Mouse (Mus musculus) T-helper 2 cell (primary cell): Measurements from ENCODE around the gene Xrra1.
"Not testable (repeated sequence)": the region's sequence is repeated elsewhere in the genome, so short reads cannot be mapped to it uniquely, and the experiment has no call there.

ENCODE experiments used
- in situ Hi-C: fragments of 300-600 bp; cut with MboI, MseI; formaldehyde crosslinking; loops from one replicate; pipeline ENCODE4 v1.15.1; 2025; ENCODE audit warnings: high pct_unique_total_duplicates

Xrra1 gene

DNA sequence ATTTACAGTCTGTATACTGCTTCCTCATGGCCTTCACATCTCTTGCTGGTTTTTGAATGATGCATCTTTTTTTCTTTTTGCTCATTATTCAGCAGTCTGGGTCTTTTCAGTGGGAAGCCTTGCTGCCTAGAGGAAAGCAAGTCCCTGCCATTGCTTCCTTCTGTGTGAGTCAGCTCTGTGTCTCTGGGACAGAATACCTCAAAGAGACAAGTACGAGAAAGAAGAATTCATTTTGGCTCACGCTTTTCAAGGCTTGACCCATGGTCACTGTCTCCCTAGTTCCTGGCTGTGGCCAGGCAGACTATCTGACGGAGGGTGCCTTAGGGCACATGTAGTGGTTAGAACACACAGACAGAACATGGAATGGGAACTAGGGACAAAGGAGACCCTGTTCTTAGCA, 35.1 kb downstream of the Xrra1 start:
- in situ Hi-C loops: no loop called here

GRCm38 (mm10) chr7:99894478-99894877, 35.6 kb downstream of the Xrra1 start:
- in situ Hi-C loops: no loop called here

GRCm38 (mm10) chr7:99896905-99897304, 38.0 kb downstream of the Xrra1 start:
- in situ Hi-C loops: no loop called here

GRCm38 (mm10) chr7:99902208-99902607, 43.3 kb downstream of the Xrra1 start:
- in situ Hi-C loops: no loop called here

GRCm38 (mm10) chr7:99902918-99903665, 44.2 kb downstream of the Xrra1 start:
- in situ Hi-C loops: no loop called here

GRCm38 (mm10) chr7:99904421-99905005, 45.6 kb downstream of the Xrra1 start:
- in situ Hi-C loops: no loop called here

GRCm38 (mm10) chr7:99906346-99906745, 47.4 kb downstream of the Xrra1 start:
- in situ Hi-C loops: no loop called here

DNA sequence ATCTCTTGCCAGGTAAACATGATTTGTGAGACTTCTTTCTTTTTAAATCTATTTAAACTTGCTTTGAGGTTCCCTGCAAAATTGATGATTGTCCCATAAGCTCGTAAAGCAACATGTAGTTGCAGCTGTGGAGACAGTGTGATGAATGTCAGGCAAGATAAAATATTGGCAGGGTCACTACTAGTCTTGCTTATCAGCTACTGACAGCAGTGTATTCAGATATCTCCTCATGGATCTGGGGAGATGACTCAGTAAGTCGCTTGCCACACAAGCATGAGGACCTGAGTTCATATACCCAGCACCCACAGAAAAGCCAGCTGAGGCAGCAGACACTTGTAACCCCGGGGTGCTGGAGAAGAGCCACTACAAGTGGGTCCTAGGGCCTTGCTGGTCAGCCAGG, 48.5 kb downstream of the Xrra1 start:
- in situ Hi-C loops: no loop called here

DNA sequence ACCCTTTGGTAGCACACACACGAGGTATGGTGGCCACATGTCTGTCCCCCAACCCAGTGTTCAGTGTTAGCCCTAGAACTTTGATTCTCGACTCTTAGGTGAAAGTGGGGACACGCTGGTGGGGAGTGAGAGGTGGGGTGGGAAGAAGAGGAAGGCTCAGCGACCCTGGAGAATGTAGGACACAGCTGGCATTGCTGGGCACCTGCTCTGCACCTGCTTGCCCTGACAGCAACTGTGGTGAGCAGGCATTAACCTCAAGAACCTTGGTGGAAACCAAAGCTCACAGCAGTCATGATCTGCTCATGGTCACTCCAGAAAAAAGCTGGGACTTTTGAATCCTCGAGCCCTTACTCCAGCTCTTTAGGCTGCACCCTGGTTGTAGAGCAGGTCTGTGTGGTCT, 52.1 kb downstream of the Xrra1 start:
- in situ Hi-C loops: no loop called here

- in situ Hi-C loops: no loop called here
These were observed 55.4 kb downstream of the Xrra1 start for GRCm38 (mm10) chr7:99914316-99914715.

GRCm38 (mm10) chr7:99915511-99915910, 56.6 kb downstream of the Xrra1 start:
- in situ Hi-C loops: no loop called here

DNA sequence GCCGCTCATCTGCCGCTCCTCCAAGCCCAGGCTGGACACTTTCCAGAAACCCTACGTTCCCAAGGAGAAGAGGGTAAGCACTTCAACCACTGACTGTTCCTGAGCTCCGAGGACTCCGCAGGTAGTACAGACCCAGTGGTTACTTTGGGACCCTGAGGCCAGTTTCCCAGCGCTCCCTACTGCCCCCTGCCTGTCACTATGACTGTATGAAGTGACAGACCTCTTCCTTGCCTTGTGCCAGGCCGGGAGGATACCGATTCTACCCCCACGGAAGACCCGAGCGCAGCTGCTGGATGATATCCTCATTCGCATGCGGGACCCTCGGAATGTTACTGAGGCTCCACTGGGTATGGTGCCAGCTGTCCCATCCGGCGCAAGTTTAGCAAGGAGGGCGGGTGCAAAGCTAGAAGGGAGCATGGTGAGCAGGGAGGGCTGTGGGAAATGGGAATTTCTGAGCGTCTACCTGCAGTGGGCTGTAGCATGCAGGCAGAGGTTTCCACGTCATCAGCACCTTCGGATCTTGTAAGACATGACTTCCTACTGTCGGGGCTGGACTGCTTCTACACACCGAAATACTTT, 57.9 kb downstream of the Xrra1 start:
- in situ Hi-C loops: no loop called here

- in situ Hi-C loops: no loop called here
These were observed 58.5 kb downstream of the Xrra1 start for GRCm38 (mm10) chr7:99917320-99917844.

- in situ Hi-C loops: no loop called here
These were observed 60.2 kb downstream of the Xrra1 start for GRCm38 (mm10) chr7:99919164-99919563.

- in situ Hi-C loops: no loop called here
These were observed 61.1 kb downstream of the Xrra1 start for GRCm38 (mm10) chr7:99919971-99920370.

- in situ Hi-C loops: no loop called here
These were observed 61.5 kb downstream of the Xrra1 start for GRCm38 (mm10) chr7:99920416-99920815.

- in situ Hi-C loops: no loop called here
These were observed 68.2 kb downstream of the Xrra1 start for GRCm38 (mm10) chr7:99926916-99927714.

DNA sequence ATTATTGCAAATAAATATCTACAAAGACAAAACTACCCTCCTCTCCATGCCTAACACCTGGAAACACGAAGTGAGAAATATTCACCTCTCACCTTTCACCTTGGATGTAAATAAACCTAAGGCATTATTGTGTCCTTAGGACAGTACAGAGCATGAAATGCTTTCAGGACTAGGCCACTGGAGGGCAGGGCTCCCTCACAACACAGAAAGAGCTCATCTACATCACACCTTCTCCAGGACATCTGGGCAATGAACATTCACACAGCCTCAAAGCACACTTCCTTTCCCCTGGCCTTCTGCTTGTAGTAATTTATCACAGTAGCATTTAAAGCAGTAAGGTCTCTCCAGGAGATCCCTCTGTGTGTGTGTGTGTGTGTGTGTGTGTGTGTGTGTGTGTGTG, 76.8 kb downstream of the Xrra1 start:
- in situ Hi-C loops: no loop called here

DNA sequence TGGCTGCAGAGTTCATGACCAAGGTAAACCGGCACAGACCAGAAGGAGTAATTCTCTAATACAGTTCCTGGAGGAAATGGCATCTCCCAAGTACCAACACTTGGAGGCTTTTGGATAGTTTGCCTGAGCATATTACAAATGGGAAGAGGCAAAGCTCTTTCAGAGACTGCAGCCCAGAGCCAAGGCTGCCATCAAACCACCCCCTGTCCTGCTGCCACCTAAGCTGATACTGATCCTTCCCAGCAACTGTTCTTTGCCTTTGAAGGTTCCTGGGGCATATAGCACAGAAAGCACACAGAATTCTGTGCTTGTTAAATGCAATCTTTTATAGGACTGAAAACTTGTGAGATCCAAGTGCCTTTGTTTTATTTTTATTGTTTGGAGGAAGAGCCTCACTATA, 81.8 kb downstream of the Xrra1 start:
- in situ Hi-C loops: no loop called here

DNA sequence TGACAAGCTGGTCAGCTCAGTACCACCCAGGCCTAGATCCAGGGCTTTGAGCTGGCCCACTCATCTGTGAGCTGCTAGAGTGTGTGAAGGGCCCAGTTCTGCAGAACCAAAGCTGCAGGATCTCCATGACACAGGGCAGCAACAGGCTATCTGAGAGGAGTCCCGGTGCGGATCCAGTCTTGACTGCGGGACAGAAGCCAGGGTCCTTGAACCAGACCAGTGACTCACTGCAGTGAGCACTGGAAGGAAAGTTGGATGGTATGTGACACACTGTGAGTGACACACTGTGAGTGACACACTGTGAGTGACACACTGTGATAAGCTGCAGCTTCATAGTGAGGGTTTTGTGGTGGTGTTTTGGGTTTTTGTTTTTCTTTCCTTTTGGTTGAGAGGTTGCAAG, 85.6 kb downstream of the Xrra1 start:
- in situ Hi-C loops: no loop called here

DNA sequence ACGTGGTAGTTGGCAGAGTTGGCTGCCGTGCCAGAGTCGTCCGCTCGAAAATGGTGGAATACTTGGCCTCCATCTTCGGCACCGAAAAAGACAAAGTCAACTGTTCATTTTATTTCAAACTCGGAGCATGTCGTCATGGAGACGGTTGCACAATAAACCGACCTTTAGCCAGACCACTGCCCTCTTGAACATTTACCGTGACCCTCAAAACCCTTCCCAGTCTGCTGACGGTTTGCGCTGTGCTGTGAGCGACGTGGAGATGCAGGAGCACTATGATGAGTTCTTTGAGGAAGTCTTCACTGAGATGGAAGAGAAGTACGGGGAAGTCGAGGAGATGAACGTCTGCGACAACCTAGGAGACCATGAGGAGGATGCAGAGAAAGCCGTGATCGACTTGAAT, 86.1 kb downstream of the Xrra1 start:
- in situ Hi-C loops: not testable (repeated sequence)

DNA sequence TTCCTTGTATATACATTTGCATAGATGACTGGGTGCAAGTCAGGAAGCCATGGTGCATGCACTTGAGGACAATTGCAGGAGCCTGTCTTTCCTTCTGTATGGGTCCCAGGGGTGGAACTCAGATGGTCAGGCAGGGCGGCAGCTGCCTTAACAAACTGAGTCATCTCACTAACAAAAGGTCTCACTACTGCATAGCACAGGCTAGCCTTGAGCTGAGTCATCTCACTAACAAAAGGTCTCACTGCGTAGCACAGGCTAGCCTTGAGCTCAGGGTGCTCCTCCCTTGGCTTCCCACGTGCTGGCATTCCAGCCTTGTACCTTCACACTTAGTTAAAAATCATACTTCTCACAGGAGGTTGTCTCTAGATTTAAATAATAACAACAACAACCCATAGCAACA, 87.0 kb downstream of the Xrra1 start:
- in situ Hi-C loops: no loop called here
